Mouse (Mus musculus) kidney, embryonic 14.5 days (tissue): ENCODE measurements around the gene Cadm4. TPM values are rescaled to one million over a fixed set of nuclear protein-coding genes. Genes with fewer than 3 reads are reported as not detected.

Experiments used
- ATAC-seq: fragments of 200-750 bp; cut with Nextera tagmentation; 2 replicates; pipeline ENCODE4 v1.8.0; 2017; ENCODE audit warnings: moderate number of reproducible peaks, mild to moderate bottlenecking, moderate TSS enrichment, moderate library complexity; ENCODE audit not compliant: low FRiP score, low TSS enrichment
- H3K27ac ChIP-seq: fragments of 300-500 bp; sonication (generic); 2 replicates; pipeline ENCODE4 v1.5.1; 2014; ENCODE audit warnings: low read depth, mild to moderate bottlenecking, low read length, moderate library complexity, mixed read lengths
- H3K27me3 ChIP-seq: fragments of 300-500 bp; sonication (generic); 2 replicates; pipeline ENCODE4 v1.6.1; 2014; ENCODE audit warnings: mild to moderate bottlenecking, low read length; ENCODE audit not compliant: control insufficient read depth, insufficient read depth
- H3K36me3 ChIP-seq: fragments of 300-500 bp; sonication (generic); 2 replicates; pipeline ENCODE4 v1.6.1; 2014; ENCODE audit warnings: low read length, mixed read lengths; ENCODE audit not compliant: control insufficient read depth, insufficient read depth
- H3K4me1 ChIP-seq: fragments of 300-500 bp; sonication (generic); 2 replicates; pipeline ENCODE4 v1.6.1; 2014; ENCODE audit warnings: low read length, mixed read lengths; ENCODE audit not compliant: control insufficient read depth, insufficient read depth
- H3K4me2 ChIP-seq: fragments of 300-500 bp; sonication (generic); replicated peaks from 2 replicates; pipeline ENCODE4 v1.6.1; 2014; ENCODE audit warnings: low read depth, mild to moderate bottlenecking, low read length
- H3K4me3 ChIP-seq: fragments of 300-500 bp; sonication (generic); 2 replicates; pipeline ENCODE4 v1.5.1; 2014; ENCODE audit warnings: mild to moderate bottlenecking, low read length
- H3K9ac ChIP-seq: fragments of 300-500 bp; sonication (generic); 2 replicates; pipeline ENCODE4 v1.6.1; 2014; ENCODE audit warnings: low read depth, mild to moderate bottlenecking, low read length, moderate library complexity
- H3K9me3 ChIP-seq: fragments of 300-500 bp; sonication (generic); 2 replicates; pipeline ENCODE4 v1.6.1; 2016; ENCODE audit warnings: low read length; ENCODE audit not compliant: control insufficient read depth
- WGBS: fragments of 180-500 bp; shearing (Covaris S2); extraction: QIAGEN DNeasy Blood & Tissue Kit; methylation state at CpG from one replicate; pipeline ENCODE4 v1.1.7; 2014; 5-methylcytosine and 5-hydroxymethylcytosine counted together
- polyA plus RNA-seq: library from polyadenylated mRNA; unstranded; fragments of >200 nt; fragmentation: Nextera tagmentation; extraction: Ambion mirVana; gene quantifications from 2 replicates; pipeline ENCODE4 v1.2.1, GENCODE M21; 2014

Cadm4 gene
- polyA plus RNA-seq, 1 experiment from 2014 or later: 1.5 TPM

DNA sequence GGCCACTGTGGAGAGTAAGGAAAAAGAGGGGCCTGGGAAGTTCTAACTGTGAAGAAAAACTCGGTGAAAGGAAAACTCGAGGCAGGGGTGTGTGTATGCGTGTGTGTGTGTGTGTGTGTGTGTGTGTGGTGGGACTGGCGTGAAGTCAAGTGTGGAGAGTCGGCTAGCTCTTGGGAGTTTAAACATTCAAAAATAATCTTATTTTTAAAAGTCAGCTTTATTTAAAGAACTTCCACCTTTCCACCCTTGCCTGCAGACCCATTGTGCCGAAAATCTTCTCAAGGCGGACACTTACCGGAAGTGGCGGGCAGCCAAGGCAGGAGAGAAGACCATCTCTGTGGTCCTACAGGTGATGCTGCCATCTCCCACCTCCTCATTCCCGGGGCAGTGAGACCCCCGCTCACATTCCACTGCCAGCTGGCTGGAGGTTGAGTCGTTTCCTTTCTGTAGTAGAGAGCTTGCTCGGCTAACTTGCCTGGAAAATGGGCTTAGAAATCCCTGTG is 65.8 kb downstream of the Cadm4 start:
- 20% methylated on average over 13 of the region's 13 CpGs for WGBS
- H3K27me3 ChIP-seq: no peaks in the 10 kb centered on the region
- peak overlapping the region; percentile 80 for H3K9ac ChIP-seq
- peak overlapping the region; percentile 91 for H3K4me3 ChIP-seq
- H3K4me1 ChIP-seq: peaks cover 15% of the 10 kb centered on the region
- peaks cover 34% of the 10 kb centered on the region for H3K36me3 ChIP-seq
- ATAC-seq: no peak
- H3K9me3 ChIP-seq: no peaks in the 10 kb centered on the region
- H3K4me2 ChIP-seq: peak overlapping the region; percentile 76
- peak overlapping the region; percentile 77; the same call in 1 of the 2 replicates for H3K27ac ChIP-seq

DNA sequence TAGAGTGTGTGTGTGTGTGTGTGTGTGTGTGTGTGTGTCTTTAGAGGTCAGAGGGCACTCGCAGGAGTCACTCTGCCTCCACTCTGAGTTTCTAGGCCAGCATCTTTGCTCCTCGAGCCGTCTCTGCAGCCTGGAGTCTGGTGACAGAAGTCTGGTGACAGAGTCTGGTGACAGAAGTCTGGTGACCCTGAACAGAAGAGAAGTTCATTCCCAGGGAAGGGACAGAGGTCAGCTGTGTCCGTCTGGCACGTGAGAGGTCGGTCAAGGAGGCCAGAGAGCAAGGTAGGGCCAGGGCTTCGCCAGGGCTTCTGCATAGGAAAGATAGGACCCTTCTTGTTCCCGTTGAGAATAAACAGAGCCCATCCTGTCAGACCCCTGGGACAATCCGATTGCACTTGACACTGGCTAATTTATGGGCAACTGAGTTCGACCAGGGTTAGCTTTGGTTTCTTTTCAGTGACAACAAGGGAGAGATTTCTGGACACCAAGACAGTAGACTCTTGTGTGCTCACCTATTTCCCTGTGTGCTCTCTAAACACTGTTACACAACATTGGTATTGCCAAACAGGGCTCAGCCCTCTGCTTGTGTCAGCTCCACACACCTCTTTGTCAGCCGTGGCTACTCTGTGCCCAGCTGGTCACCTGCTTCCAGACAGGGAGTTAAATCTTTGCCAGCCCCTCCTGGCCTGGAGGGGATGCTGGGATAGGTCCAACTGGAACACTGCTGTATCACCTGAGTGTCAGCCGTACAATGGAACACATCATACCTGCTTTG is 70.3 kb downstream of the Cadm4 start:
- no peak for ATAC-seq
- no peak overlapping the region for H3K4me3 ChIP-seq
- H3K27ac ChIP-seq: no peak overlapping the region
- no peaks in the 10 kb centered on the region for H3K27me3 ChIP-seq
- peaks cover 61% of the 10 kb centered on the region for H3K36me3 ChIP-seq
- WGBS: 74% methylated on average over 12 of the region's 12 CpGs
- H3K9ac ChIP-seq: no peak overlapping the region
- H3K9me3 ChIP-seq: no peaks in the 10 kb centered on the region
- peaks cover 11% of the 10 kb centered on the region for H3K4me1 ChIP-seq
- H3K4me2 ChIP-seq: no peak overlapping the region

Other genes starting within 250 kb of the Cadm4 start
- gene Zfp109, start 244.5 kb upstream of the Cadm4 start, polyA plus RNA-seq: 1.7 and 5.0 TPM in 2 replicates
- gene Zfp108, start 227.2 kb upstream of the Cadm4 start, polyA plus RNA-seq: 1.6 and 3.5 TPM in 2 replicates
- 6.3 and 11.8 TPM in 2 replicates for gene Zfp93, start 211.6 kb upstream of the Cadm4 start, polyA plus RNA-seq
- 31.3 and 39.5 TPM in 2 replicates for gene Zfp61, start 180.8 kb upstream of the Cadm4 start, polyA plus RNA-seq
- gene Zfp94, start 165.4 kb upstream of the Cadm4 start, polyA plus RNA-seq: 9.6 and 10.3 TPM in 2 replicates
- 0.26 and 0.31 TPM in 2 replicates for gene Tescl, start 148.1 kb upstream of the Cadm4 start, polyA plus RNA-seq
- not detected in 2 replicates for gene Lypd5, start 132.8 kb upstream of the Cadm4 start, polyA plus RNA-seq
- gene Kcnn4, start 111.8 kb upstream of the Cadm4 start, polyA plus RNA-seq: 2.6 and 3.3 TPM in 2 replicates
- gene Smg9, start 82.4 kb upstream of the Cadm4 start, polyA plus RNA-seq: 25.0 and 32.3 TPM in 2 replicates
- not detected in 2 replicates for gene Irgc1, start 29.7 kb upstream of the Cadm4 start, polyA plus RNA-seq
- gene Plaur, start 19.5 kb upstream of the Cadm4 start, polyA plus RNA-seq: 14.1 TPM in 2 replicates
- 54.5 and 70.3 TPM in 2 replicates for gene Zfp428, start 25.0 kb downstream of the Cadm4 start, polyA plus RNA-seq
- 0.17 and 0.61 TPM in 2 replicates for gene AC161166.1, start 30.4 kb downstream of the Cadm4 start, polyA plus RNA-seq
- 5.0 and 9.5 TPM in 2 replicates for gene Irgq, start 48.7 kb downstream of the Cadm4 start, polyA plus RNA-seq
- gene Pinlyp, start 64.1 kb downstream of the Cadm4 start, polyA plus RNA-seq: 0.43 TPM in 1 of 2 replicates, not detected in the other
- 109 and 136 TPM in 2 replicates for gene Xrcc1, start 64.3 kb downstream of the Cadm4 start, polyA plus RNA-seq
- gene Ethe1, start 105.5 kb downstream of the Cadm4 start, polyA plus RNA-seq: 51.8 and 53.6 TPM in 2 replicates
- gene Zfp575, start 105.6 kb downstream of the Cadm4 start, polyA plus RNA-seq: 2.5 and 3.0 TPM in 2 replicates
- gene Phldb3, start 128.7 kb downstream of the Cadm4 start, polyA plus RNA-seq: 0.24 and 0.32 TPM in 2 replicates
- 0.27 and 0.76 TPM in 2 replicates for gene Lypd3, start 154.5 kb downstream of the Cadm4 start, polyA plus RNA-seq
- gene Tex101, start 194.7 kb downstream of the Cadm4 start, polyA plus RNA-seq: not detected in 2 replicates
- not detected in 2 replicates for gene BC049730, start 227.2 kb downstream of the Cadm4 start, polyA plus RNA-seq
- gene Gm4763, start 244.9 kb downstream of the Cadm4 start, polyA plus RNA-seq: not detected in 2 replicates